Mouse (Mus musculus) liver, postnatal 0 days (tissue): ENCODE data around the gene Olfr1406. TPM values are rescaled to one million over a fixed set of nuclear protein-coding genes. Genes with fewer than 3 reads are reported as not detected.

ENCODE experiments used
- ATAC-seq: fragments of 200-750 bp; cut with Nextera tagmentation; 2 replicates; pipeline ENCODE4 v1.8.0; 2017; ENCODE audit warnings: mild to moderate bottlenecking, moderate library complexity
- DNase-seq: peaks from one replicate; pipeline ENCODE4 v3.0.0-alpha.2; 2016
- H3K27ac ChIP-seq: fragments of 300-500 bp; sonication (generic); 2 replicates; pipeline ENCODE4 v1.5.1; 2014; ENCODE audit warnings: antibody characterized with exemption, moderate library complexity, mild to moderate bottlenecking, low read depth
- H3K27me3 ChIP-seq: fragments of 300-500 bp; sonication (generic); 2 replicates; pipeline ENCODE4 v1.6.1; 2014; ENCODE audit warnings: low read length, control low read depth, mixed read lengths; ENCODE audit not compliant: insufficient read depth
- H3K36me3 ChIP-seq: fragments of 300-500 bp; sonication (generic); replicated peaks from 2 replicates; pipeline ENCODE4 v1.6.1; 2014; ENCODE audit warnings: mild to moderate bottlenecking, control low read depth, low read length, moderate library complexity, mixed read lengths; ENCODE audit not compliant: insufficient read depth
- H3K4me1 ChIP-seq: fragments of 300-500 bp; sonication (generic); 2 replicates; pipeline ENCODE4 v1.6.1; 2014; ENCODE audit warnings: antibody characterized with exemption, mild to moderate bottlenecking, control low read depth; ENCODE audit not compliant: insufficient read depth
- H3K4me2 ChIP-seq: fragments of 300-500 bp; sonication (generic); 2 replicates; pipeline ENCODE4 v1.6.1; 2014; ENCODE audit warnings: low read depth, mild to moderate bottlenecking, low read length, moderate library complexity, mixed read lengths
- H3K4me3 ChIP-seq: fragments of 300-500 bp; sonication (generic); 2 replicates; pipeline ENCODE4 v1.5.1; 2014; ENCODE audit warnings: low read depth, low read length
- H3K9ac ChIP-seq: fragments of 300-500 bp; sonication (generic); replicated peaks from 2 replicates; pipeline ENCODE4 v1.6.1; 2014; ENCODE audit warnings: mild to moderate bottlenecking, moderate library complexity
- H3K9me3 ChIP-seq: fragments of 300-500 bp; sonication (generic); 2 replicates; pipeline ENCODE4 v1.6.1; 2016; ENCODE audit warnings: mild to moderate bottlenecking, control low read depth, low read length, mixed read lengths
- CTCF ChIP-seq: sonication (generic); IDR thresholded peaks from 2 replicates; pipeline ENCODE4 v1.5.1; 2016; ENCODE audit warnings: antibody characterized with exemption, low read depth
- EP300 ChIP-seq: IDR thresholded peaks from 2 replicates; pipeline ENCODE4 v1.6.1; 2016; ENCODE audit warnings: antibody characterized with exemption, low read depth, mild to moderate bottlenecking
- WGBS: fragments of 180-500 bp; shearing (Covaris S2); extraction: QIAGEN DNeasy Blood & Tissue Kit; methylation state at CpG from one replicate; pipeline ENCODE4 v1.1.7; 2014; ENCODE audit not compliant: insufficient replicate concordance; 5-methylcytosine and 5-hydroxymethylcytosine counted together
- polyA plus RNA-seq: library from polyadenylated mRNA; unstranded; fragments of >200 nt; fragmentation: Nextera tagmentation; extraction: Ambion mirVana; gene quantifications from 2 replicates; pipeline ENCODE4 v1.2.1, GENCODE M21; 2015

Olfr1406 gene
- polyA plus RNA-seq, 1 experiment from 2014 or later, result not detected

DNA sequence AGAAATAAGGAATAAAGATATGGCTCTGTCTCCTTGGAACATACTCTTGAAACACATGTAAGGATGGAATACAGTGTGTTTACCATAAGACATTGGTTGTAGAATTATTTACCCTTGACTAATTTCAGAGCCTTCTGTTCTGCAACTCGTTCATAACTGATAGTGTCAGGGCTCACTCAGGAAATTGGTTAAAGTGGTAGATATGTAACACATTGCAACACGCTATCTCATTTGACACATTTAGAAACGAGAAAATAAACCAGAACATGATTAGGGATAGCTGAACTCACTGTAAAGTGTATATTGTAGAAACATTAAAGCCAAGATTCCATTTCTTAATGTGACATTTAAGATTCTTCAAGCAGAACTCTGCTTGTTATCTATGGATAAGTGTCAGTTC, 1.6 kb upstream of the Olfr1406 start:
- DNase-seq (no peak), ATAC-seq (no peak)
- no peaks in the 10 kb centered on the region for H3K36me3 ChIP-seq
- TF ChIP-seq CTCF (no peak), EP300 (no peak)
- WGBS, result 48% methylated on average over 3 of the region's 3 CpGs
- H3K9ac ChIP-seq, result no peak overlapping the region
- H3K4me2 ChIP-seq, result no peak overlapping the region
- no peak overlapping the region for H3K27ac ChIP-seq
- H3K27me3 ChIP-seq, result no peaks in the 10 kb centered on the region
- H3K4me3 ChIP-seq, result no peak overlapping the region
- H3K4me1 ChIP-seq, result no peaks in the 10 kb centered on the region
- H3K9me3 ChIP-seq, result no peaks in the 10 kb centered on the region

- no peaks in the 10 kb centered on the region for H3K9me3 ChIP-seq
- no peak overlapping the region for H3K27ac ChIP-seq
- H3K4me1 ChIP-seq, result no peaks in the 10 kb centered on the region
- TF ChIP-seq EP300 (no peak), CTCF (no peak)
- H3K9ac ChIP-seq, result no peak overlapping the region
- no peaks in the 10 kb centered on the region for H3K27me3 ChIP-seq
- no peaks in the 10 kb centered on the region for H3K36me3 ChIP-seq
- H3K4me2 ChIP-seq, result no peak overlapping the region
- no peak for DNase-seq
- no peak for ATAC-seq
- H3K4me3 ChIP-seq, result no peak overlapping the region
These were observed 16.1 kb downstream of the Olfr1406 start for GRCm38 (mm10) chr1:173174154-173174842.

DNA sequence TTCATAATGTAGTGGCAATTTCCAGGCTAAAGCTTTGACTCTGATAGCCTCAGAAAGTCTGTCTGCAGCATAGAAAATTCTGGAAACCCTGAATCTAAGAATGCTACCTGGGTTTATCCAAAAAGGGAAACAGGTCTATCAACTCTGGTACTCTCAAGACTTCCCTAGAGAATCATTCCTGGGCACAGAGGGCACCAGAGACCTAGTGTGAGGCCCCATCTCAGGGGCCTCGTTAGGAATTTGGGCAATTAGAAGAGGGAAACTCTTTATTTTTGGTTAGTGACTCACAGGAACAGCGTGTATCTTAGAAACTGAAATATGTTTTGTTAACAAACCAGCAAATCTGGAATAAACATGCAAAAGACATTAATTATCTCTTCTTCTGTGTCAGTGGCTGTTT, 53.2 kb downstream of the Olfr1406 start, which contains the start of gene Olfr1408:
TSS of gene Olfr1408 (minus strand) at position 101 of the 400 bp plus-strand sequence.
- H3K9me3 ChIP-seq, result no peaks in the 10 kb centered on the region
- H3K4me3 ChIP-seq, result no peak within 1 kb of the TSS
- no peak for DNase-seq
- H3K4me2 ChIP-seq, result no peak within 1 kb of the TSS
- no peak within 1 kb of the TSS for H3K9ac ChIP-seq
- H3K27ac ChIP-seq, result no peak within 1 kb of the TSS
- ATAC-seq, result no peak
- 47% methylated on average over 2 of the region's 2 CpGs for WGBS
- no peaks in the 10 kb centered on the region for H3K36me3 ChIP-seq
- TF ChIP-seq EP300 (no peak), CTCF (no peak)
- H3K27me3 ChIP-seq, result no peaks in the 10 kb centered on the region
- no peaks in the 10 kb centered on the region for H3K4me1 ChIP-seq

Other genes starting within 250 kb of the Olfr1406 start
- 0.12 and 0.16 TPM in 2 replicates for gene Olfr16, start 240.2 kb downstream of the Olfr1406 start, polyA plus RNA-seq
- gene Olfr1408, start 53.3 kb downstream of the Olfr1406 start, polyA plus RNA-seq, result not detected in 2 replicates
- not detected in 2 replicates for gene Olfr218, start 7.2 kb upstream of the Olfr1406 start, polyA plus RNA-seq
- gene Olfr1404, start 21.8 kb upstream of the Olfr1406 start, polyA plus RNA-seq, result not detected in 2 replicates
- 0.32 and 0.34 TPM in 2 replicates for gene Fcer1a, start 36.6 kb upstream of the Olfr1406 start, polyA plus RNA-seq
- gene Olfr418, start 75.4 kb upstream of the Olfr1406 start, polyA plus RNA-seq, result not detected in 2 replicates
- gene Mptx2, start 87.1 kb upstream of the Olfr1406 start, polyA plus RNA-seq, result not detected in 2 replicates
- 16.9 and 21.8 TPM in 2 replicates for gene Ackr1, start 143.1 kb upstream of the Olfr1406 start, polyA plus RNA-seq
- 4.6 and 4.7 TPM in 2 replicates for gene Aim2, start 160.2 kb upstream of the Olfr1406 start, polyA plus RNA-seq
- gene Cadm3, start 177.1 kb upstream of the Olfr1406 start, polyA plus RNA-seq, result 0.49 and 0.61 TPM in 2 replicates